Mouse (Mus musculus) heart, embryonic 13.5 days (tissue): ENCODE measurements around the gene Atoh8. TPM values are rescaled to one million over a fixed set of nuclear protein-coding genes. Genes with fewer than 3 reads are reported as not detected.

Experiments used
- ATAC-seq: fragments of 200-750 bp; cut with Nextera tagmentation; 2 replicates; pipeline ENCODE4 v1.8.0; 2017; ENCODE audit warnings: moderate TSS enrichment; ENCODE audit not compliant: insufficient number of reproducible peaks, low FRiP score, low TSS enrichment; ENCODE audit errors: extremely low read depth
- H3K27ac ChIP-seq: fragments of 300-500 bp; sonication (generic); replicated peaks from 2 replicates; pipeline ENCODE4 v1.5.1; 2015; ENCODE audit warnings: moderate library complexity, mild to moderate bottlenecking, inconsistent platforms
- H3K27me3 ChIP-seq: fragments of 300-500 bp; sonication (generic); replicated peaks from 2 replicates; pipeline ENCODE4 v1.6.1; 2015; ENCODE audit warnings: mild to moderate bottlenecking, inconsistent platforms
- H3K36me3 ChIP-seq: fragments of 300-500 bp; sonication (generic); 2 replicates; pipeline ENCODE4 v1.6.1; 2015; ENCODE audit warnings: mild to moderate bottlenecking, inconsistent platforms
- H3K4me1 ChIP-seq: fragments of 300-500 bp; sonication (generic); 2 replicates; pipeline ENCODE4 v1.6.1; 2015; ENCODE audit warnings: inconsistent platforms
- H3K4me2 ChIP-seq: fragments of 300-500 bp; sonication (generic); 2 replicates; pipeline ENCODE4 v1.6.1; 2015; ENCODE audit warnings: inconsistent platforms, mild to moderate bottlenecking, moderate library complexity
- H3K4me3 ChIP-seq: fragments of 300-500 bp; sonication (generic); 2 replicates; pipeline ENCODE4 v1.5.1; 2015; ENCODE audit warnings: moderate library complexity, mild to moderate bottlenecking, inconsistent platforms
- H3K9ac ChIP-seq: fragments of 300-500 bp; sonication (generic); 2 replicates; pipeline ENCODE4 v1.6.1; 2015; ENCODE audit warnings: inconsistent platforms, mild to moderate bottlenecking, moderate library complexity
- H3K9me3 ChIP-seq: fragments of 300-500 bp; sonication (generic); 2 replicates; pipeline ENCODE4 v1.6.1; 2016; ENCODE audit warnings: inconsistent platforms
- WGBS: fragments of 180-500 bp; shearing (Covaris S2); methylation state at CpG from one replicate; pipeline ENCODE4 v1.1.7; 2015; ENCODE audit warnings: mixed read lengths; 5-methylcytosine and 5-hydroxymethylcytosine counted together
- polyA plus RNA-seq: library from polyadenylated mRNA; unstranded; fragments of >200 nt; fragmentation: Nextera tagmentation; extraction: Ambion mirVana; gene quantifications from 2 replicates; pipeline ENCODE4 v1.2.1, GENCODE M21; 2015

Atoh8 gene
- polyA plus RNA-seq, 1 experiment from 2014 or later = 13.7 TPM

GRCm38 (mm10) chr6:72171391-72171790 is 64.0 kb downstream of the Atoh8 start:
- Histone ChIP-seq H3K4me1 (no peaks in the 10 kb centered on the region), H3K9me3 (no peaks in the 10 kb centered on the region), H3K4me2 (no peak overlapping the region), H3K4me3 (no peak overlapping the region), H3K36me3 (no peaks in the 10 kb centered on the region), H3K27ac (no peak overlapping the region), H3K27me3 (no peaks in the 10 kb centered on the region), H3K9ac (no peak overlapping the region)
- ATAC-seq = no peak
- WGBS = 80% methylated on average over 3 of the region's 3 CpGs

- Histone ChIP-seq H3K27ac (no peak overlapping the region), H3K4me2 (no peak overlapping the region), H3K27me3 (no peaks in the 10 kb centered on the region; the same call in 1 of the 2 replicates), H3K9ac (no peak overlapping the region), H3K9me3 (no peaks in the 10 kb centered on the region), H3K4me3 (no peak overlapping the region), H3K36me3 (no peaks in the 10 kb centered on the region), H3K4me1 (peaks cover 19% of the 10 kb centered on the region)
- 44% methylated on average over 2 of the region's 2 CpGs for WGBS
- ATAC-seq = no peak
Observed at GRCm38 (mm10) chr6:72165907-72166306, 69.5 kb downstream of the Atoh8 start.

- peaks cover 19% of the 10 kb centered on the region for H3K4me1 ChIP-seq
Observed at GRCm38 (mm10) chr6:72164321-72165275, 70.8 kb downstream of the Atoh8 start.

DNA sequence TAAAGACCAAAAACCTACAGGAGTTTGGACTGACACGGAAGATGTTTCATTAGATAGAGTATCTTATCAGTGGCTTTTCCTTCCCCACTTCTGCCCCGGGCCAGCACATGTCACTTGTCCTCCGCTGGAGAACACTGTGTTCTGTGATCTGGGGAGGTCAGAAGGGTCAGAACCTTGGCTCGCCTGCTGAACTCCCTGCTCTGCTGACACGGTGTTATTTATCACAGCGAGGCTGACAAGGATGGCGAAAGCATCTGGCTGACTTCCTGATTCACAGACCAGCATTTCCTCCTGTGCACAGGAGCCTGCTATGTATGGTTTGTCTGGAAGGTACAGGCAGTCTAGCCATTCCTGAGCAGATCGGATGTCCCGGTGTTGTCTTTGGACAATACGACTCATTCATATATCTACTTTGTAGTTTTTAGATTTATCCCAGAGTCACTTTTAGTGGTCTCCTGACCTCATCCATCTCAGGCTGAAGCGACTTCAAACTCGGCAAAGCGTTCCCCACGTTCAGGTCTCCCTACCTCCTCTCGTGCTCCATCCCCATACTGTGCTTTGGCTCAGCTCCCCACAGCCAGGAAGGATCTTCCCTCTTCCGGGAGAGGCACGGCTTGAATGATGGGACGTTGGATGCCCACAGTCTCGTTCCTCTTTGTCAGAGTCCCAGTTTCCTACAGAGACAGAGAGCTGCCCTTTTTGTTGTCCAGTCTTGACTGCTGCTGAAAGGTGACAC is 73.1 kb downstream of the Atoh8 start:
- WGBS = 22% methylated on average over 19 of the region's 19 CpGs
- Histone ChIP-seq H3K4me2 (peak overlapping the region; percentile 42), H3K9me3 (no peaks in the 10 kb centered on the region), H3K9ac (peak overlapping the region; percentile 1; the same call in 1 of the 2 replicates), H3K27ac (peak overlapping the region; percentile 34; the same call in 1 of the 2 replicates), H3K27me3 (no peaks in the 10 kb centered on the region; the same call in 1 of the 2 replicates), H3K36me3 (no peaks in the 10 kb centered on the region), H3K4me3 (no peak overlapping the region), H3K4me1 (peaks cover 19% of the 10 kb centered on the region)
- no peak for ATAC-seq

More at GRCm38 (mm10) chr6:72164321-72165275, 70.8 kb downstream of the Atoh8 start:
- H3K4me3 ChIP-seq = no peak overlapping the region
- no peaks in the 10 kb centered on the region; the same call in 1 of the 2 replicates for H3K27me3 ChIP-seq
- peak overlapping the region; percentile 43 for H3K4me2 ChIP-seq
- ATAC-seq = 0 out of 2 replicates have a peak, but pooled peaks have one; percentile 31
- 15% methylated on average over 20 of the region's 20 CpGs for WGBS
- peak overlapping the region; percentile 47; the same call in 1 of the 2 replicates for H3K9ac ChIP-seq
- peak overlapping the region; percentile 36; the same call in 1 of the 2 replicates for H3K27ac ChIP-seq
- no peaks in the 10 kb centered on the region for H3K9me3 ChIP-seq
- no peaks in the 10 kb centered on the region for H3K36me3 ChIP-seq

DNA sequence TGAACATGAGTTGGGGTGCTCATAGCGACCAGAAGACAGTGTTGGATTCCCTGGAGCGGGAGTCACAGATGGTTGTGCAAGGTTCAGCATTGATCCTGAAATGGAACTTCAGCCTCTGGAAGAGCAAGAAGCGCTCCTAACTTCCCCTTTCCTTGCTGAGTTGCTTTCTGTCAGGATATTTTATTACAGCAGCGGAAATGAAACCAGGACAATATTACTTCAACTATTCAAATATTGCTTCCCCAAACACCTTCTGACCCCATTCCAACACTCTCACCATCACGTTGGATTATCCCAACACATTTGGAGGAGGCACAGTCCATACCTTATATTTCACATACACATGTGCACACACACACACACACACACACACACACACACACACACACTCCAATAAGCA is 73.6 kb downstream of the Atoh8 start:
- Histone ChIP-seq H3K27ac (no peak overlapping the region), H3K4me3 (no peak overlapping the region), H3K27me3 (no peaks in the 10 kb centered on the region; the same call in 1 of the 2 replicates), H3K9ac (no peak overlapping the region), H3K9me3 (no peaks in the 10 kb centered on the region), H3K4me2 (peak overlapping the region; percentile 42), H3K4me1 (peaks cover 19% of the 10 kb centered on the region), H3K36me3 (peaks cover 1% of the 10 kb centered on the region; the same call in 1 of the 2 replicates)
- 76% methylated on average over 5 of the region's 5 CpGs for WGBS
- no peak for ATAC-seq

DNA sequence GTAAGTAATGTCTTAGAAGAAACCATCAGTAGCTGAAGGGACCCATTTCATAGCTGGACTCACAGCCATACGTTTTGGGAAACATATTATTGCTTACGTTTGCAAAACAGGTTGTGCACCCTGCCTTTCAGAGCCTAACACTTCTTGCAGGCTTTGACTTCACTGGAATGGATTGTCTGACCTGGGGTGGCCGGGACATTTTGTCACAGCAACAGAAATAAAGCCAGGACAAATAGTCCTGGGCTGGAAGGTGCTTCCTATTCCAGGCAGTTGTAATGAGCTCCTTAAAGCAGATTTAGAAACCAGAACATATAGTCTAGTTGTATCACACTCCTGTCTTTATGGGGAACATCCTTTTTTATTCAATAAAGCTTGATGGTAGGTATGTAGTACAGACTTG is 74.4 kb downstream of the Atoh8 start:
- ATAC-seq = no peak
- Histone ChIP-seq H3K27me3 (no peaks in the 10 kb centered on the region; the same call in 1 of the 2 replicates), H3K27ac (no peak overlapping the region), H3K9me3 (no peaks in the 10 kb centered on the region), H3K4me3 (no peak overlapping the region), H3K9ac (no peak overlapping the region), H3K4me1 (peaks cover 19% of the 10 kb centered on the region), H3K36me3 (peaks cover 7% of the 10 kb centered on the region; the same call in 1 of the 2 replicates), H3K4me2 (no peak overlapping the region)
- 81% methylated on average over 3 of the region's 3 CpGs for WGBS

DNA sequence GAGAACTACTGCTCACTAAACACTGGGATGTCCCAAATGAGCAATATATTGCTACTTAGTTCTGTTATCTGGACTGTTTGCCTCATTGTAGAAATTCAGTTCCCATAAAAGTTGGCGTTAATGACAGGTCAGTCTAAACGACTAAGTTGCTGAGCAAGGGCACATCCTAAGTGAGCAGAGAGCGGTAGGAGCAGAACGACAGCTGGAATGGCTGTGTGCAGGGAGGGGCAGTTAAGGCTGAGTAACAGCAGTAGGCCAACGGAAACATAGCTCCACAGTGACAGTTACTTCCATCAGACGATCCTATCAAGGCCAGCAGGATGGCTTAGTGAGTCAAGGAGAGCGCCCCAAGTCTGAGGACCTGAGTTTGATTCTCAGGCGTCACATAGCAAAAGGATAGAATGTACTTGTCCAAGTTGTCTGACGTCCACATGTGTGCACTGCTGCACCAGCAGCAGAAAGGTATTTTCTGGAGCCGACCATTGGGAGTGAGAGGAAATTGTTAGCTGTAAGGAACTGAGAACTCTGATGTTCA is 75.4 kb downstream of the Atoh8 start:
- Histone ChIP-seq H3K9ac (no peak overlapping the region), H3K36me3 (peaks cover 18% of the 10 kb centered on the region), H3K4me1 (peaks cover 19% of the 10 kb centered on the region), H3K4me3 (no peak overlapping the region), H3K27ac (no peak overlapping the region), H3K9me3 (no peaks in the 10 kb centered on the region), H3K27me3 (no peaks in the 10 kb centered on the region; the same call in 1 of the 2 replicates), H3K4me2 (no peak overlapping the region)
- no peak for ATAC-seq
- WGBS = 69% methylated on average over 10 of the region's 10 CpGs

DNA sequence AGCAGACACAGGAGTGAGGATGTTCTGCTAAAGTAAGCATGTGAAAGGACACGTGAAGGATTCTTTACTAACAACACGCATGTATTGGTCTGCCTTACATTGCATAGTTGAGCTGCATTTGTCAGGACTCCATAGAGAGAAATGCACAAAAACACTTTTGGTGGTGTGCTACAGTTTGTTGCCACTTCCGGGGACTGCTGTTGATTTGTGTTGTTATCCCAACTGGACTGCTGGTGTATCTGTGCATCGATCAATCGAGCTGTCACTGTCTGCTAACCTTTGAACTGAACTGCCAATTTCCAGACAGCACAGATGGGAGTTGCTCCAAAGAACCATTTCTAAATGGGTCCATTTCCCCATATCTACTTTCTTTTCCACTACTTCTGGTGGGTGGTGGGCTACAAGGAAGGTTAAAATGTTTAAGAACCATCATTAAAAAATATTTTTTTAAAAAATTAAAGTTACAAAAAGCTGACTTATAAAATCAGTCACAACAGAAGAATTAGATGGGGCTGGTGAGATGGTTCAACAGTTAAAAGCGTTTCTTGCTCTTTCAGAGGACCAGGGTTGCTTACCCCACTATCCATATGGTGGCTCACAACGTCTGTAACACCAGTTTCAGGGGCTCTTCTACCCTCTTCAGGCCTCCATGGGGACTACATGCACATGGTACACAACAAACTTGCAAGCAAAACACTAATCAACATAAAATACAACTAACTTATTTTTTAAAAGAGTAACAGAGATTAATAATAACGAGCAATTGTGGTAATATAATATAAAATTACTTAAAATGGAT is 76.2 kb downstream of the Atoh8 start:
- no peak overlapping the region for H3K9ac ChIP-seq
- no peak for ATAC-seq
- H3K27me3 ChIP-seq = no peaks in the 10 kb centered on the region; the same call in 1 of the 2 replicates
- peaks cover 24% of the 10 kb centered on the region for H3K36me3 ChIP-seq
- peaks cover 13% of the 10 kb centered on the region for H3K4me1 ChIP-seq
- H3K27ac ChIP-seq = no peak overlapping the region
- WGBS = 83% methylated on average over 8 of the region's 8 CpGs
- no peaks in the 10 kb centered on the region for H3K9me3 ChIP-seq
- H3K4me2 ChIP-seq = no peak overlapping the region
- no peak overlapping the region for H3K4me3 ChIP-seq
